Mouse (Mus musculus) embryonic facial prominence, embryonic 10.5 days (tissue): Measurements from ENCODE around the gene Ptpn6. TPM values are rescaled to one million over a fixed set of nuclear protein-coding genes. Genes with fewer than 3 reads are reported as not detected.
A peak's percentile ranks its signal among the peaks of the same experiment; 100 is the strongest.

ENCODE experiments used
- DNase-seq: peaks from one replicate; pipeline ENCODE4 v3.0.0-alpha.2; 2017; ENCODE audit warnings: low spot score
- H3K27ac ChIP-seq: fragments of 300-500 bp; sonication (generic); replicated peaks from 2 replicates; pipeline ENCODE4 v1.5.1; 2016; ENCODE audit warnings: mild to moderate bottlenecking
- H3K27me3 ChIP-seq: fragments of 300-500 bp; sonication (generic); replicated peaks from 2 replicates; pipeline ENCODE4 v1.6.1; 2016; ENCODE audit warnings: low read depth, mild to moderate bottlenecking; ENCODE audit not compliant: poor library complexity, severe bottlenecking
- H3K36me3 ChIP-seq: fragments of 300-500 bp; sonication (generic); replicated peaks from 2 replicates; pipeline ENCODE4 v1.6.1; 2016; ENCODE audit warnings: mild to moderate bottlenecking, moderate library complexity
- H3K4me1 ChIP-seq: fragments of 300-500 bp; sonication (generic); 2 replicates; pipeline ENCODE4 v1.6.1; 2016
- H3K4me3 ChIP-seq: fragments of 300-500 bp; sonication (generic); 2 replicates; pipeline ENCODE4 v1.5.1; 2016; ENCODE audit warnings: mild to moderate bottlenecking, moderate library complexity
- H3K9me3 ChIP-seq: fragments of 300-500 bp; sonication (generic); 2 replicates; pipeline ENCODE4 v1.6.1; 2016; ENCODE audit warnings: mild to moderate bottlenecking
- WGBS: fragments of 180-500 bp; shearing (Covaris S2); methylation state at CpG from one replicate; pipeline ENCODE4 v1.1.7; 2016; 5-methylcytosine and 5-hydroxymethylcytosine counted together
- polyA plus RNA-seq: library from polyadenylated mRNA; unstranded; fragments of >200 nt; fragmentation: Nextera tagmentation; extraction: Ambion mirVana; gene quantifications from 2 replicates; pipeline ENCODE4 v1.2.1, GENCODE M21; 2016

The Ptpn6 gene
- polyA plus RNA-seq, 1 experiment from 2014 or later, result 10.4 TPM

- Histone ChIP-seq H3K9me3 (no peaks in the 10 kb centered on the region), H3K4me3 (peak overlapping the region; percentile 51)
Measured at GRCm38 (mm10) chr6:124718703-124719102, 19.8 kb downstream of the Ptpn6 start.

GRCm38 (mm10) chr6:124717968-124718367 lies 20.5 kb downstream of the Ptpn6 start:
- Histone ChIP-seq H3K4me1 (peaks cover 44% of the 10 kb centered on the region), H3K36me3 (peaks cover 49% of the 10 kb centered on the region), H3K4me3 (peak overlapping the region; percentile 51), H3K27me3 (no peaks in the 10 kb centered on the region), H3K9me3 (no peaks in the 10 kb centered on the region), H3K27ac (peak overlapping the region; percentile 82)
- DNase-seq, result no peak
- WGBS, result 72% methylated on average over 13 of the region's 13 CpGs

More at GRCm38 (mm10) chr6:124718703-124719102, 19.8 kb downstream of the Ptpn6 start:
- Histone ChIP-seq H3K36me3 (peaks cover 45% of the 10 kb centered on the region), H3K4me1 (peaks cover 36% of the 10 kb centered on the region), H3K27ac (peak overlapping the region; percentile 82), H3K27me3 (no peaks in the 10 kb centered on the region)
- peak; percentile 71 for DNase-seq
- WGBS, result 45% methylated on average over 16 of the region's 16 CpGs

GRCm38 (mm10) chr6:124716864-124717490 lies 21.5 kb downstream of the Ptpn6 start:
- peak overlapping the region; percentile 51; the same call in 1 of the 2 replicates for H3K4me3 ChIP-seq
- peaks cover 49% of the 10 kb centered on the region for H3K36me3 ChIP-seq
- H3K27me3 ChIP-seq, result no peaks in the 10 kb centered on the region
- 71% methylated on average over 20 of the region's 20 CpGs for WGBS
- peaks cover 47% of the 10 kb centered on the region for H3K4me1 ChIP-seq
- no peak overlapping the region for H3K27ac ChIP-seq
- peak; percentile 66 for DNase-seq
- no peaks in the 10 kb centered on the region for H3K9me3 ChIP-seq

GRCm38 (mm10) chr6:124712918-124713317 lies 25.6 kb downstream of the Ptpn6 start:
- no peak for DNase-seq
- H3K27me3 ChIP-seq, result no peaks in the 10 kb centered on the region
- peaks cover 75% of the 10 kb centered on the region for H3K36me3 ChIP-seq
- peak overlapping the region; percentile 94 for H3K27ac ChIP-seq
- peak overlapping the region; percentile 94 for H3K4me3 ChIP-seq
- 20% methylated on average over 11 of the region's 11 CpGs for WGBS
- peaks cover 37% of the 10 kb centered on the region for H3K4me1 ChIP-seq
- no peaks in the 10 kb centered on the region for H3K9me3 ChIP-seq

- Histone ChIP-seq H3K27ac (peak within 1 kb of the TSS; percentile 94), H3K9me3 (no peaks in the 10 kb centered on the region), H3K4me3 (peak within 1 kb of the TSS; percentile 94), H3K36me3 (peaks cover 75% of the 10 kb centered on the region), H3K27me3 (no peaks in the 10 kb centered on the region), H3K4me1 (peaks cover 37% of the 10 kb centered on the region)
- DNase-seq, result peak; percentile 99
- under 1% methylated on average over 76 of the region's 76 CpGs for WGBS
Measured at GRCm38 (mm10) chr6:124711824-124712782, 26.4 kb downstream of the Ptpn6 start, which contains the start of the genes Emg1 and Phb2. Gene Emg1, minus strand, starts transcription at chr6:124712178. Gene Phb2, plus strand, starts transcription at chr6:124712336.

GRCm38 (mm10) chr6:124708289-124708889 lies 30.1 kb downstream of the Ptpn6 start:
- H3K36me3 ChIP-seq, result peaks cover 75% of the 10 kb centered on the region

GRCm38 (mm10) chr6:124706061-124706627 lies 32.4 kb downstream of the Ptpn6 start:
- Histone ChIP-seq H3K27me3 (no peaks in the 10 kb centered on the region), H3K4me1 (peaks cover 18% of the 10 kb centered on the region), H3K4me3 (no peak overlapping the region), H3K36me3 (peaks cover 96% of the 10 kb centered on the region), H3K27ac (no peak overlapping the region), H3K9me3 (no peaks in the 10 kb centered on the region)
- WGBS, result 91% methylated on average over 5 of the region's 5 CpGs
- DNase-seq, result no peak

More at GRCm38 (mm10) chr6:124708289-124708889, 30.1 kb downstream of the Ptpn6 start:
- no peak for DNase-seq
- H3K9me3 ChIP-seq, result no peaks in the 10 kb centered on the region
- no peaks in the 10 kb centered on the region for H3K27me3 ChIP-seq
- no peak overlapping the region for H3K27ac ChIP-seq
- no peak overlapping the region for H3K4me3 ChIP-seq
- peaks cover 27% of the 10 kb centered on the region for H3K4me1 ChIP-seq
- WGBS, result 96% methylated on average over 10 of the region's 10 CpGs

- Histone ChIP-seq H3K27me3 (no peaks in the 10 kb centered on the region), H3K9me3 (no peaks in the 10 kb centered on the region), H3K27ac (no peak overlapping the region), H3K4me3 (no peak overlapping the region), H3K4me1 (peaks cover under 1% of the 10 kb centered on the region), H3K36me3 (peaks cover 100% of the 10 kb centered on the region)
- DNase-seq, result no peak
- 92% methylated on average over 2 of the region's 2 CpGs for WGBS
Measured at GRCm38 (mm10) chr6:124704417-124704816, 34.1 kb downstream of the Ptpn6 start.

GRCm38 (mm10) chr6:124703789-124704188 lies 34.7 kb downstream of the Ptpn6 start:
- peaks cover 100% of the 10 kb centered on the region for H3K36me3 ChIP-seq
- no peak overlapping the region for H3K4me3 ChIP-seq
- 82% methylated on average over 7 of the region's 7 CpGs for whole genome bisulfite sequencing
- no peak for DNase-seq
- H3K4me1 ChIP-seq, result no peaks in the 10 kb centered on the region; the same call in 1 of the 2 replicates
- H3K9me3 ChIP-seq, result no peaks in the 10 kb centered on the region
- H3K27me3 ChIP-seq, result no peaks in the 10 kb centered on the region
- H3K27ac ChIP-seq, result no peak overlapping the region

- no peaks in the 10 kb centered on the region; the same call in 1 of the 2 replicates for H3K4me1 ChIP-seq
- no peaks in the 10 kb centered on the region for H3K27me3 ChIP-seq
- no peak overlapping the region for H3K4me3 ChIP-seq
- H3K27ac ChIP-seq, result no peak overlapping the region
- WGBS, result 50% methylated on average over 3 of the region's 3 CpGs
- no peaks in the 10 kb centered on the region for H3K9me3 ChIP-seq
- peak; percentile 73 for DNase-seq
- H3K36me3 ChIP-seq, result peaks cover 93% of the 10 kb centered on the region
Measured at GRCm38 (mm10) chr6:124702784-124703103, 35.8 kb downstream of the Ptpn6 start.

GRCm38 (mm10) chr6:124702102-124702783 lies 36.3 kb downstream of the Ptpn6 start:
- no peak overlapping the region for H3K4me3 ChIP-seq
- H3K36me3 ChIP-seq, result peaks cover 88% of the 10 kb centered on the region
- 91% methylated on average over 17 of the region's 17 CpGs for WGBS
- no peak for DNase-seq
- H3K27me3 ChIP-seq, result no peaks in the 10 kb centered on the region
- H3K9me3 ChIP-seq, result no peaks in the 10 kb centered on the region
- H3K4me1 ChIP-seq, result no peaks in the 10 kb centered on the region; the same call in 1 of the 2 replicates
- no peak overlapping the region for H3K27ac ChIP-seq
